Mouse (Mus musculus) intestine, embryonic 16.5 days (tissue): ENCODE results near the gene Defb41. TPM values are rescaled to one million over a fixed set of nuclear protein-coding genes. Genes with fewer than 3 reads are reported as not detected.
"Not testable (repeated sequence)": the region's sequence is repeated elsewhere in the genome, so short reads cannot be mapped to it uniquely, and the experiment has no call there.

Source experiments
- ATAC-seq: fragments of 200-750 bp; cut with Nextera tagmentation; 2 replicates; pipeline ENCODE4 v1.8.0; 2017; ENCODE audit warnings: moderate TSS enrichment, moderate library complexity
- H3K27ac ChIP-seq: fragments of 300-500 bp; sonication (generic); 2 replicates; pipeline ENCODE4 v1.5.1; 2014; ENCODE audit warnings: mild to moderate bottlenecking, low read length
- H3K27me3 ChIP-seq: fragments of 300-500 bp; sonication (generic); replicated peaks from 2 replicates; pipeline ENCODE4 v1.6.1; 2014; ENCODE audit warnings: low read length, control low read depth, mixed read lengths; ENCODE audit not compliant: control insufficient read depth, insufficient read depth
- H3K36me3 ChIP-seq: fragments of 300-500 bp; sonication (generic); 2 replicates; pipeline ENCODE4 v1.6.1; 2014; ENCODE audit warnings: low read length, control low read depth; ENCODE audit not compliant: control insufficient read depth, insufficient read depth
- H3K4me1 ChIP-seq: fragments of 300-500 bp; sonication (generic); 2 replicates; pipeline ENCODE4 v1.6.1; 2014; ENCODE audit warnings: low read length, control low read depth, mixed read lengths; ENCODE audit not compliant: control insufficient read depth, insufficient read depth
- H3K4me2 ChIP-seq: fragments of 300-500 bp; sonication (generic); 2 replicates; pipeline ENCODE4 v1.6.1; 2014; ENCODE audit warnings: low read depth, low read length, control low read depth
- H3K4me3 ChIP-seq: fragments of 300-500 bp; sonication (generic); 2 replicates; pipeline ENCODE4 v1.5.1; 2014; ENCODE audit warnings: mild to moderate bottlenecking, low read length
- H3K9ac ChIP-seq: fragments of 300-500 bp; sonication (generic); 2 replicates; pipeline ENCODE4 v1.6.1; 2014; ENCODE audit warnings: low read depth, low read length
- H3K9me3 ChIP-seq: fragments of 300-500 bp; sonication (generic); 2 replicates; pipeline ENCODE4 v1.6.1; 2016; ENCODE audit warnings: low read length, control low read depth; ENCODE audit not compliant: control insufficient read depth
- WGBS: fragments of 180-500 bp; shearing (Covaris S2); extraction: QIAGEN DNeasy Blood & Tissue Kit; methylation state at CpG from one replicate; pipeline ENCODE4 v1.1.7; 2014; 5-methylcytosine and 5-hydroxymethylcytosine counted together
- polyA plus RNA-seq: library from polyadenylated mRNA; unstranded; fragments of >200 nt; fragmentation: Nextera tagmentation; extraction: Ambion mirVana; gene quantifications from 2 replicates; pipeline ENCODE4 v1.2.1, GENCODE M21; 2015

Defb41 gene
- polyA plus RNA-seq = not detected in 2 replicates

DNA sequence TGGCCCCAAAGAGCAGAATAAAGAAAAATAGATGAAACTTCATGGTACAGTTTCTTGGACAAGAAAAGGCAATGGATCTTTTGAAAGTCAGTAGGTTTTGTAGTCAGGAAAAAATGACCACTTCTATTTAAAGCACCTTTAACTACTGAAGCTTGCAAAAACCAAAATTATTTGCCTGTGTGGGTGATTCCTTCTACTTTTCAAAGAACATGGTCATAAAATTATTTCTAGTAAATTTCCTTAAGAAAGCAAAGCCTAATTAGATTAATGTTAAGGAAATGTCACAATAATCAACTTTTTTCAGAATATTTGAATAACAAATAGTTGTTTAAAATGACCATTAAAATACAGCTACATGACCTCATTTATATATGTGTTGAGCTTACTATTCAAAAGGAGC, at the start of gene Defb41:
Defb41 (minus strand) TSS at position 101 of the 400 bp plus-strand sequence.
- H3K4me1 ChIP-seq = no peaks in the 10 kb centered on the region
- no peak for ATAC-seq
- H3K9me3 ChIP-seq = no peaks in the 10 kb centered on the region
- no peak within 1 kb of the TSS for H3K4me3 ChIP-seq
- no peak within 1 kb of the TSS for H3K4me2 ChIP-seq
- no peaks in the 10 kb centered on the region for H3K27me3 ChIP-seq
- H3K9ac ChIP-seq = no peak within 1 kb of the TSS
- no peaks in the 10 kb centered on the region for H3K36me3 ChIP-seq
- no peak within 1 kb of the TSS for H3K27ac ChIP-seq

GRCm38 (mm10) chr1:18308474-18308829, 43.5 kb upstream of the Defb41 start:
- Histone ChIP-seq H3K4me2 (no peak overlapping the region), H3K4me1 (no peaks in the 10 kb centered on the region)
- WGBS = 82% methylated on average over 4 of the region's 4 CpGs

DNA sequence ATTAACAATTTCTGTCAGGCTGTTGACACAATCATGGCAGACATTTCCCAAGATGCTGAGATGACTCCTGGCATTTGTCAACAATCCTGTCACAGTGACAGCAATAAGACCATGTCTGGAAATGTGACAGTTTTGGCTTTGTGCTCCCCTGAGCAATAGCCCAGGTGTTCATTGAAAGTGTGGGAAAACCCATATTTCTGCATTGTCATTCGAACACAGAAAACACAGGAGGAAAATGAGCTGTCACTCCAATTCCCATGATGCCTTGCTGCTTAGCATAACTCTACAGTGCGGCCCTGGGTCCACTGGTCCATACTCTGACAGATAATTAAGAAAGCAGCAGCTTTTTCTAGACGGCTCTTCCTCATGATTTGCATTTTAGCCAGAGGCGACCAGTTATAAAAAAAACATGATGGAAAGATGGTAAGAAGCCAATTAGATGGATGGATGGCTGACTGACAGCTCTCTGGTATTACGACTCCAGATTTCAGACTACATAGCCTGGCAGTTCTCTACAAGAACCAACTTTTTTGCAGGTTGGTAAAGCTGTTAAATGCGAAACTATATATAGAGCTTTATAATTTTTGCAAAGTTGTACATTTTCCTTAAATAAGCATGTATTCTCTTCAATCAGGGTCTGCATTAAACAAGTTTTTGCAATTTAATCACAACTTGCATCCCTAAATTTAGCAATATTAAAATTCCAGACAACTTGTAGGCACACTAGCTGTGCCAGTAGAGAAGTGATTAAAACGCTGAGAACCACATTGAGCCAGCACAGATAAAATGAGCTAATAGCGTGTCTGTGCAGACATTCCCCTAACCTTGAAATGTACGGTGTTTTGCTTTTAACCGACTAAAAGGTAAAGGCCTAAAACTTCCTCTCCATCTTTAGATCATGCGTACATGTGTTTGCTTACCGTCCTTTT, 42.9 kb upstream of the Defb41 start:
- H3K27me3 ChIP-seq = no peaks in the 10 kb centered on the region
- no peaks in the 10 kb centered on the region for H3K36me3 ChIP-seq
- H3K9ac ChIP-seq = no peak overlapping the region
- no peak overlapping the region for H3K4me3 ChIP-seq
- H3K4me2 ChIP-seq = no peak overlapping the region
- 83% methylated on average over 12 of the region's 12 CpGs for WGBS
- H3K4me1 ChIP-seq = no peaks in the 10 kb centered on the region
- no peak overlapping the region for H3K27ac ChIP-seq
- ATAC-seq = no peak
- no peaks in the 10 kb centered on the region for H3K9me3 ChIP-seq

More at GRCm38 (mm10) chr1:18308474-18308829, 43.5 kb upstream of the Defb41 start:
- H3K27ac ChIP-seq = no peak overlapping the region
- H3K36me3 ChIP-seq = no peaks in the 10 kb centered on the region
- ATAC-seq = no peak
- no peaks in the 10 kb centered on the region for H3K27me3 ChIP-seq
- no peaks in the 10 kb centered on the region for H3K9me3 ChIP-seq
- H3K9ac ChIP-seq = no peak overlapping the region
- H3K4me3 ChIP-seq = no peak overlapping the region

- no peak overlapping the region for H3K9ac ChIP-seq
- H3K4me1 ChIP-seq = no peaks in the 10 kb centered on the region
- H3K27ac ChIP-seq = no peak overlapping the region
- no peak overlapping the region for H3K4me3 ChIP-seq
- H3K27me3 ChIP-seq = no peaks in the 10 kb centered on the region
- no peaks in the 10 kb centered on the region for H3K9me3 ChIP-seq
- H3K4me2 ChIP-seq = no peak overlapping the region
- WGBS = 27% methylated on average over 4 of the region's 4 CpGs
- no peak for ATAC-seq
- no peaks in the 10 kb centered on the region for H3K36me3 ChIP-seq
These were observed 27.6 kb upstream of the Defb41 start for GRCm38 (mm10) chr1:18292515-18292914.

DNA sequence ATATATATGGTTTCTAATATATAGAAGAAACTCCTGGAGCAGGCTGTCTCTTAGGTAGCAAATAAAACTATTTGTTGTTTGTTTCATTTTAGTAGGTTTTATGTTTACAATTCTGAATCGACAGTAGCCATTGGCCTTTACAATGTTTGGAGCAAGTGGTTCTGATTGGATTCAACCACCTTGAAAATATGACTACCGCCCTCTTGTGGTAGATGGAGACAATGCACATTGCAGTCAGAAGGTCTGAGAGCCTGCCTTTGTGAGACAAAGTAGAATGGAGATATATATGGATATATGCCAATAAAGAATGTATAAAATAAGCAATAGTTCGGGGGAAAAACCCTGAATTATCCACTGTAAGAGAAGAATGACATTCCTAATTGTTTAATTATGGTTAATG, 23.9 kb upstream of the Defb41 start:
- Histone ChIP-seq H3K9ac (no peak overlapping the region), H3K27ac (no peak overlapping the region), H3K27me3 (no peaks in the 10 kb centered on the region), H3K4me2 (no peak overlapping the region), H3K4me3 (no peak overlapping the region), H3K36me3 (no peaks in the 10 kb centered on the region), H3K9me3 (no peaks in the 10 kb centered on the region), H3K4me1 (no peaks in the 10 kb centered on the region)
- 41% methylated on average over 3 of the region's 3 CpGs for WGBS
- ATAC-seq = no peak

GRCm38 (mm10) chr1:18287371-18287770, 22.4 kb upstream of the Defb41 start:
- Histone ChIP-seq H3K4me1 (no peaks in the 10 kb centered on the region), H3K27ac (no peak overlapping the region), H3K4me2 (no peak overlapping the region), H3K27me3 (no peaks in the 10 kb centered on the region), H3K4me3 (no peak overlapping the region), H3K36me3 (no peaks in the 10 kb centered on the region), H3K9me3 (no peaks in the 10 kb centered on the region), H3K9ac (no peak overlapping the region)
- no peak for ATAC-seq

GRCm38 (mm10) chr1:18271095-18271494, 6.2 kb upstream of the Defb41 start:
- Histone ChIP-seq H3K36me3 (no peaks in the 10 kb centered on the region), H3K9me3 (no peaks in the 10 kb centered on the region), H3K27me3 (no peaks in the 10 kb centered on the region), H3K4me3 (no peak overlapping the region), H3K4me1 (no peaks in the 10 kb centered on the region), H3K9ac (no peak overlapping the region), H3K4me2 (no peak overlapping the region), H3K27ac (no peak overlapping the region)
- ATAC-seq = no peak
- 83% methylated on average over 4 of the region's 4 CpGs for WGBS

GRCm38 (mm10) chr1:18268845-18269244, 3.9 kb upstream of the Defb41 start:
- H3K4me1 ChIP-seq = no peaks in the 10 kb centered on the region
- ATAC-seq = no peak
- H3K4me3 ChIP-seq = no peak overlapping the region
- no peak overlapping the region for H3K4me2 ChIP-seq
- H3K36me3 ChIP-seq = no peaks in the 10 kb centered on the region
- H3K27ac ChIP-seq = no peak overlapping the region
- WGBS = 67% methylated on average over 5 of the region's 5 CpGs
- H3K27me3 ChIP-seq = no peaks in the 10 kb centered on the region
- no peak overlapping the region for H3K9ac ChIP-seq
- H3K9me3 ChIP-seq = no peaks in the 10 kb centered on the region

- not testable (repeated sequence) for H3K4me2 ChIP-seq, H3K9me3 ChIP-seq, H3K4me1 ChIP-seq, H3K9ac ChIP-seq, H3K27me3 ChIP-seq, ATAC-seq, H3K36me3 ChIP-seq, H3K4me3 ChIP-seq, H3K27ac ChIP-seq
- 90% methylated on average over 9 of the region's 9 CpGs for WGBS
These were observed 18.9 kb downstream of the Defb41 start for GRCm38 (mm10) chr1:18245801-18246580.
